22 mouse cellular contexts compared by ENCODE assay signal in the genomic region with DNA sequence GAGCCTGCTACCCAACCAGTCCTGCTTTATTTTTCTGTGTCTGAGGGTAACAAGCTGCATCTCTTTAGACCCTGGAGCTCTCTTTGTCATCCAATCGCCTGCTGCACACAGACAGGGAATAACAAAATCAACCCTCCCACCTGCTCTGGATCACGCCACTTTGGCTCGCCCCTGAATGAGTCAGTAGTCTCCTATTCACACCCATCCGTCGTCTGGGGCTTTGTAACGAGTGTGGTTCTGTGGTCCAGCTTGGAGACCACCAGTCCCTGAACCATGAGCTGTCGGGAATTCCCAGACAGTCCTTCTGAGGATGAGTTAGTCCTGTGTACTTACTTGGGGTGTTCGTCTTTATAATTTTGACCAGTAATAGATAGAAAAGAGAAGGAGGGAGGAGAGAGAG.
A peak's percentile ranks its signal among the peaks of the same experiment; 100 is the strongest.
DNase-seq lines count a peak whose midpoint lies in the region; TF ChIP-seq lines count a peak whose summit lies in the region.
"Had no signal": no experiment of that assay in that cellular context is flagged by ENCODE, and none has a peak within 500 bp of the region (broad histone marks: within the 10 kb centered on the region; RNA-seq: fewer than 3 reads in every experiment).

No protein-coding gene starts in this region.

- no peak overlapping the region for H3K4me2 ChIP-seq in myocyte (ENCODE audit: low read depth)
- H3K4me2 ChIP-seq: embryonic facial prominence, embryonic 13.5 days; embryonic facial prominence, embryonic 15.5 days; forebrain, embryonic 12.5 days had no signal

- H3K4me3 ChIP-seq in C2C12 (ENCODE audit: insufficient read depth, poor library complexity, severe bottlenecking) (no peak overlapping the region), myocyte (no peak overlapping the region)
- H3K4me3 ChIP-seq: embryonic facial prominence, embryonic 13.5 days; embryonic facial prominence, embryonic 15.5 days; erythroblast, embryonic 14.5 days; forebrain, embryonic 10.5 days; forebrain, embryonic 12.5 days had no signal

- H3K79me2 ChIP-seq in C2C12 (ENCODE audit: control insufficient read depth, insufficient read depth) = no peaks in the 10 kb centered on the region
- H3K79me2 ChIP-seq in myocyte (ENCODE audit: control insufficient read depth, insufficient read depth) = no peaks in the 10 kb centered on the region

- peak; percentile 80 for DNase-seq in heart, adult 11 months
- DNase-seq in heart, postnatal 25 days (ENCODE audit: low spot score) = no peak
- peak; percentile 23 for DNase-seq in ZHBTc4 (ENCODE audit: low read depth, low spot score)
- DNase-seq in adrenal gland, adult 18-20 months (ENCODE audit: low spot score in 2 of 2) = no peak
- no peak for DNase-seq in cerebellum, postnatal 10 days
- DNase-seq: adrenal gland, adult 2 months; adrenal gland, postnatal 10 days; adrenal gland, postnatal 25 days; B cell, adult 2 months; cerebellum, adult 11-12 months; cerebellum, adult 2 months; cerebellum, adult 9-10 months; cerebellum, postnatal 14 days; cerebellum, postnatal 36 days; embryo, embryonic 11 days had no signal

- TF ChIP-seq CTCF in C2C12 (IDR thresholded peaks at IDR 0.05; ENCODE audit: control insufficient read depth, insufficient read depth, insufficient read length) = no peak

- H3K79me3 ChIP-seq in C2C12 (ENCODE audit: low read depth) = no peaks in the 10 kb centered on the region

- intact Hi-C loops in heart, postnatal 25 days (cut with DNase I) = no loop called here

- H3ac ChIP-seq in C2C12 (ENCODE audit: control insufficient read depth, insufficient read length, low read depth) = no peak overlapping the region
- H3ac ChIP-seq in myocyte (ENCODE audit: control insufficient read depth, insufficient read length) = no peak overlapping the region

- no peaks in the 10 kb centered on the region for H3K27me3 ChIP-seq in C2C12 (ENCODE audit: control insufficient read depth, insufficient read depth, insufficient read length)
- no peaks in the 10 kb centered on the region for H3K27me3 ChIP-seq in myocyte (ENCODE audit: control insufficient read depth, insufficient read depth, insufficient read length)
- H3K27me3 ChIP-seq: embryonic facial prominence, embryonic 13.5 days; embryonic facial prominence, embryonic 15.5 days; forebrain, embryonic 12.5 days had no signal

- H3K36me3 ChIP-seq in C2C12 (ENCODE audit: control insufficient read depth, insufficient read depth) (no peaks in the 10 kb centered on the region), myocyte (ENCODE audit: control insufficient read depth, insufficient read depth) (no peaks in the 10 kb centered on the region)
- H3K36me3 ChIP-seq: embryonic facial prominence, embryonic 13.5 days; embryonic facial prominence, embryonic 15.5 days; forebrain, embryonic 10.5 days; forebrain, embryonic 12.5 days had no signal

- no peak for TF ChIP-seq POLR2A in myocyte (IDR thresholded peaks at IDR 0.05; ENCODE audit: insufficient read length, low read depth)

TF ChIP-seq in C2C12, 6 proteins besides CTCF, POLR2A, EP300 and RAD21:
- TF ChIP-seq USF1 (IDR thresholded peaks at IDR 0.05; ENCODE audit: low read depth) (no peak), CEBPB (IDR thresholded peaks at IDR 0.05; ENCODE audit: low read depth) (no peak), MAX (IDR thresholded peaks at IDR 0.05) (peak; percentile 36), MYOD1 (IDR thresholded peaks at IDR 0.05; ENCODE audit: control insufficient read depth, insufficient read length, low read depth) (peak; percentile 82), MYOG (IDR thresholded peaks at IDR 0.05; ENCODE audit: control insufficient read depth, extremely low read depth, insufficient read length) (no peak), FOSL1 (IDR thresholded peaks at IDR 0.05; ENCODE audit: insufficient read depth, low read length, poor library complexity, severe bottlenecking) (no peak)

TF ChIP-seq in myocyte, 11 proteins besides CTCF, POLR2A, EP300 and RAD21:
- TF ChIP-seq MYOD1 (IDR thresholded peaks at IDR 0.05; ENCODE audit: control insufficient read depth in 1 of 3, insufficient read length in 2 of 3, low read depth in 2 of 3) = peak in 2 of 3 experiments; percentile 25 to 79
- TF ChIP-seq MYOG (IDR thresholded peaks at IDR 0.05; ENCODE audit: control insufficient read depth in 1 of 3, insufficient read depth in 1 of 3, insufficient read length in 2 of 3, low read depth in 2 of 3) = peak in 1 of 3 experiments; percentile 59
- TF ChIP-seq SRF (IDR thresholded peaks at IDR 0.05; ENCODE audit: control insufficient read depth, insufficient read length, low read depth) = no peak

Comparison
In these comparisons a context has a peak if more than half of its experiments do, and no peak if none do; other contexts are left out.
1. DNase-seq: peak in heart, adult 11 months (single experiment) and ZHBTc4 (single experiment); none in heart, postnatal 25 days (single experiment), adrenal gland, adult 18-20 months (0 of 2) and cerebellum, postnatal 10 days (0 of 2).